Mouse (Mus musculus) left cerebral cortex, postnatal 14 days (tissue): Measurements from ENCODE around the gene Slc25a25. TPM values are rescaled to one million over a fixed set of nuclear protein-coding genes. Genes with fewer than 3 reads are reported as not detected.

Experiments
- DNase-seq, 2 experiments: peaks; one replicate each; pipeline ENCODE4 v3.0.0; 2021 to 2022; ENCODE audit warnings: low spot score in 2 of 2, mixed read lengths in 1 of 2
- intact Hi-C: fragments of 180-260 bp; cut with DNase I; formaldehyde crosslinking; loops from one replicate; pipeline ENCODE4 v1.15.1; 2025
- total RNA-seq, 2 experiments: library from RNA; stranded (reverse); gene quantifications; 2 replicates each; pipeline ENCODE4 v1.2.3; 2021

Slc25a25 gene
- total RNA-seq, 2 experiments from 2014 or later: 52.1 to 55.4 TPM

- no peak for DNase-seq
- intact Hi-C loops: no loop called here
These were observed 37.3 kb downstream of the Slc25a25 start for GRCm38 (mm10) chr2:32413936-32414335.

DNA sequence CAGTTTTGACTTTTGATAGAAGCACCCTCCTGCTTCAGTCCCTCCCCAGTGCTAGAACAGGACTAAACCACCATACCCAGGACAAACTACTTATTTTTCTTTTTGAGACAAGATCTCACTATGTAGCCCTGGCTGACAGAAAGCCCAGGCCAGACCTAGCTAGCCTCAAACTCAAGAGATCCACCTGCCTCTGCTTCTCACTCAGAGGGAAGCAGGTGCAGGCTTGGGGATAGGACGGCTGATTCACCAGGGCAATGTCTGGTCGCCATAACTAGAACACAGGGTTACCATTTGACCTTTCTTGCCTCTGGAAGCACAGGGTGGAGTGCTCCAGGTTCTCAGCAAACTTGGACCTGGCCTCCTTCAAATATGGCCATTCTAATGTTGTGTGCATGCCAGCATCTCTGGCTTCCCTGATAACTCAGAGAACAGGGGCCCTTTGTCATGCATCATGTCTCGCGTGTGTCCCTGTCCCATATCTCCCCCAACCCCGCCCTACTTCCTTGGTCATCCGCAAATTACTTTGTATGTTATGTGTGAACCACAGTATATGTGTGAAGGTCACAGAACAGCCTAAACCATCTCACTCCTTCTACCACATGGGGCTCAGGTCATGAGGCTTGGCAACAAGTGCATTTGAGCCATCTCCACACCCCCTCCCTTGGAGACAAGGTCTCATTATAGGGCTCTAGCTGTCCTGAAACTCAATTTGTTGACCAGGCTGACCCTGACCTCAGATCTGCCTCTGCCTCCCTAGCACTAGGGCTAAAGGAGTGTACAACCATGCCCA, 38.3 kb downstream of the Slc25a25 start:
- no peak for DNase-seq
- intact Hi-C loops: no loop called here

- intact Hi-C loops: no loop called here
- DNase-seq: no peak
These were observed 39.8 kb downstream of the Slc25a25 start for GRCm38 (mm10) chr2:32411407-32411806.

GRCm38 (mm10) chr2:32408429-32409424, 42.5 kb downstream of the Slc25a25 start:
- intact Hi-C loops: no loop called here

GRCm38 (mm10) chr2:32407144-32407824, 44.0 kb downstream of the Slc25a25 start:
- intact Hi-C loops: no loop called here
- DNase-seq: no peak

More at GRCm38 (mm10) chr2:32408429-32409424, 42.5 kb downstream of the Slc25a25 start:
- no peak for DNase-seq

GRCm38 (mm10) chr2:32404663-32405062, 46.6 kb downstream of the Slc25a25 start:
- intact Hi-C loops: loop anchor here (1.0 to 5.0 kb wide), 2 partner anchors 83 to 163 kb away; no protein-coding TSS in a partner anchor
- peak; percentile 97 to 99 for DNase-seq

GRCm38 (mm10) chr2:32396695-32397094, 54.5 kb downstream of the Slc25a25 start:
- intact Hi-C loops: no loop called here
- DNase-seq: no peak

DNA sequence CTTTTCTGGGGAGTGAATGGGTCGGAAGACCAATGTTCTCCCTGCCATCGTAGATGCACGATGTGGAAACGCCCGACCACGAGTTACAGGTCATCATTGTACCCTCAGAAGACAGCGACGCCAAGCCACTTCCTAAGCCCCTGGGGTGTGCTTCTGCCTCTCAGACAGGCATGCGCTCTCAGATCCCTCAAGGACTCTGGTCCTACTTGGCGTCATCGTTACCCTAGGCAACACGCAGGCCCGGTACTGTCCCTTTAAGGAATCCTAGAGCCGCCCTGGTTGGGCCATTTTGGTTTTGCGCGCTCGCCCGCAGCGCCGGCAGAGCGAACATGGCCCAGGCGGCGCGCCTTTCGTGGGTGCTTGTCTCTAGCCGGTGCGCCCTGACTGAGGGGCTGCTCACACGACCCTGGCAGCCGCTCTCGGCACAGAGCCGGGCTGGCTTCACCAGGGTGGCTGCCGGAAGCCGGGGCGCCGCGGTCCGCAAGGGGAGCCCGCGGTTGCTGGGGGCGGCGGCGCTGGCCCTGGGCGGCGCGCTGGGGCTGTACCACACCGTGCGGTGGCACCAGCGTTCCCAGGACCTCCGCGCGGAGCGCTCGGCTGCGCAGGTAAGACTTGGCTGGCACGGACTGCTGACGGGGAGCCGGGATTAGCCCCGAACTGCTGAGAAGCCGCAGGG, 55.2 kb downstream of the Slc25a25 start:
- peak; percentile 94 to 95 for DNase-seq
- intact Hi-C loops: no loop called here

DNA sequence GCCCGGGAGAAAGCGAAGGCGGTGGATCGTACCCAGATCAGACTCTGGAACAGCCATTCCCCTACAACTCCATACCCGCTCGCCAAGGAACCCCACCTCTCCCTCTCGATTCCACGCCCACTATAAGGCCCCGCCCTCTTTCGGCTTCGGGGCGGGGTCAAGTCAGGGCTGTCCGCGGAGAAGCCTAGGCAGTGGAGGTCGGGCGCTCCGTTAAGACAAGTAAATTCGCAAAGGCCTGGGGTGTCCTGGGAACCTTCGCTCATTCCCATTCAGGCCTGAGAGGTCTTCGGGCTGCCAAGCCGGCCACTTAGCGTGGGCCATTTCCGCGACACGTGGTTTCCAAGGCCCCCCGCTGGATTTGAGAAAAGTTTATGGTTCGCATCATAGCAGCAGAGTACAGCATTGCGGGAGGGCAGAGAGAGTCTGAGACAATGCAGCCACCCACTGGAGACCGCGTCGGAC, 55.7 kb downstream of the Slc25a25 start, which contains the start of gene Ptges2:
Gene Ptges2, plus strand, starts transcription at position 413 of the 462 bp plus-strand sequence.
- DNase-seq: peak; percentile 83 to 89
- intact Hi-C loops: no loop called here

DNA sequence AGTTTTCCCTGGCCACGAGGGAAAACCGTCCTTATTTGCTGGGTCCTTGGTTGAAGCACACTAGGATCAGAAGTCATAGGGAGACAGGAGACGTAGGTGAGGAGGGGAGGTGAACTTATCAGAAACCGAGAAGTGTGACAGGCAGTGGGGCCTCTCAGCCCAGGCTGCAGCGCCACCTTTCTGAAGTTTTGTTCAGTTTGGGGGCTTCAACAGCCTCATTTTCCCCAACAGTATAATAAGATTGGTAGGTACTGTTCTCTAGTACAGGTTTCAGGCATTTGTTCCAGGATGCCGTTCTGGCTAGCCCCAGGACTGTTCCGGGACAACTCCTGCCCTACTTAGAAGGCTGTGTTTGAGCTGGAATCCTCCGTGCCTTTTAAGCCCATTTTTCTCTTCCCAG, 56.3 kb downstream of the Slc25a25 start:
- peak in 1 of 2 experiments; percentile 37 for DNase-seq
- intact Hi-C loops: no loop called here

- intact Hi-C loops: no loop called here
- no peak for DNase-seq
These were observed 59.2 kb downstream of the Slc25a25 start for GRCm38 (mm10) chr2:32392063-32392462.

GRCm38 (mm10) chr2:32390871-32391270, 60.4 kb downstream of the Slc25a25 start:
- no peak for DNase-seq
- intact Hi-C loops: no loop called here

DNA sequence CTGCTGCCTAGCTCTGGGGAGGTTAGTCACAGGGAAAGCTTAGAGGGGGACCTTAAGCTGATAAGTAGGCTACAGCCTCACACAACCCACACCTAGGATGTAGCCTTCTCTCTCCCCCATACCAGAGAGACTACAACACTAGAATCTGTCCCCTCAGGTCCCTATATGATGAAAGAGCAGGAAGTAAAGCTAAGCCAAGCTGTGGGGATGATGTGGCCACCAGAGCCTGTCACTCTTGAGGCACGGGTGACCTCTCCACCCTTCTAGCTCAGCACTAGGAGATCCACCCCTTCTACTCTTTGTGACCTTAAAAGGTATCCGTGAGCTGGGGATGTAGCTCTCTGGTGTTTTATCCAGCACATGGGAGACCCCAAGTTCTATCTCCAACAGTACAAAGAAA, 62.1 kb downstream of the Slc25a25 start:
- DNase-seq: no peak
- intact Hi-C loops: no loop called here

GRCm38 (mm10) chr2:32387706-32388490, 63.3 kb downstream of the Slc25a25 start, which contains the start of gene Lcn2:
Lcn2 (minus strand) TSS chr2:32388252.
- DNase-seq: no peak
- intact Hi-C loops: no loop called here

- intact Hi-C loops: no loop called here
- peak in 1 of 2 experiments; percentile 63 for DNase-seq
These were observed 68.6 kb downstream of the Slc25a25 start for GRCm38 (mm10) chr2:32382689-32383088.

GRCm38 (mm10) chr2:32381775-32382223, 69.4 kb downstream of the Slc25a25 start, which contains the start of gene 1110008P14Rik:
1110008P14Rik (minus strand) TSS chr2:32381938.
- intact Hi-C loops: no loop called here
- peak; percentile 88 to 91 for DNase-seq

DNA sequence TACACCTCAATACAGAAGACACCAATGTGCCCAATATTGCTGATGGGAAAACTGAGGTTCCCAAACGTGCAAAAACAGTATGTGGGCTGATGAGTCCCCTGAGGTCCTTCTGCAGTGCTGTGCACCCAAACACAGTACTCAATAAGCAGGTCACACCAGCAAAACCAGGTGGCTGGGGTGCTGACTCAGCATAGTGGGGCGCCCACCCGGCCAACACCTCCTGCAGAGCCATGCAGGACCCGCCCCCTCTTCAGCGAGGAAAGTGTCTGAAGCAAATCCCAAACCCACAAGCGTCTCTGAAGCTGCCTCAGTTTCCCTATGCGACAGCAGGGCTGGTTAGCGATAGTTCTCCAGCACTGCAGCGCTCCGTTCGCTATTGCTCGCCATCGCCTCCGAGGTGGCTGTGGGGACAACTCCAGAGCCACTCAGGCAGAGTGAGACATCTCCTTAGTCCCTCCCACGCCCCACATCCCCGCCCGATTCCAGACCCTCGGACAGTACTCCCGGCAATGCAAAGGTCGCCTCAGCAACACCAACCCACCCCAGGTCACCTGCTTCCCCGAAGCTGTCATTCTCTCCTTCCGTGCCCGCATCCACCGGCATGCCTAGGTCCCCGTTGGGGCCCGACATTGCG, 70.0 kb downstream of the Slc25a25 start:
- intact Hi-C loops: no loop called here
- peak; percentile 51 to 55 for DNase-seq
